Mouse (Mus musculus) brain, embryonic 14.5 days (tissue): Measurements from ENCODE around the gene Pidd1. TPM values are rescaled to one million over a fixed set of nuclear protein-coding genes. Genes with fewer than 3 reads are reported as not detected.

Source experiments
- DNase-seq: peaks from one replicate; pipeline ENCODE4 v3.0.0-alpha.2; 2011; ENCODE audit warnings: low read depth
- CTCF ChIP-seq: fragments of 200-500 bp; IDR thresholded peaks from 2 replicates; pipeline ENCODE4 v1.5.1; 2012; ENCODE audit warnings: inconsistent platforms, mild to moderate bottlenecking, moderate library complexity, borderline replicate concordance; ENCODE audit not compliant: insufficient read depth, insufficient read length; ENCODE audit errors: extremely low read depth
- POLR2A ChIP-seq: fragments of 200-500 bp; IDR thresholded peaks from 2 replicates; pipeline ENCODE4 v1.6.1; 2012; ENCODE audit warnings: mild to moderate bottlenecking, inconsistent platforms, borderline replicate concordance; ENCODE audit not compliant: poor library complexity, insufficient read depth, insufficient read length, severe bottlenecking; ENCODE audit errors: extremely low read depth
- polyA plus RNA-seq: library from polyadenylated mRNA; depleted of rRNA; stranded (reverse); fragments of >200 nt; gene quantifications from 2 replicates; pipeline ENCODE4 v1.2.3, GENCODE M21; 2012; rRNA removed

The Pidd1 gene
- polyA plus RNA-seq, result 16.0 and 23.9 TPM in 2 replicates

GRCm38 (mm10) chr7:141443828-141444237 lies at the start of gene Pidd1:
Gene Pidd1 (minus strand): TSS chr7:141444025.
- peak; percentile 86 for DNase-seq
- TF ChIP-seq CTCF, result no peak
- TF ChIP-seq POLR2A, result peak; percentile 44; the same call in 1 of the 2 replicates

GRCm38 (mm10) chr7:141492738-141493137 lies 48.9 kb upstream of the Pidd1 start:
- TF ChIP-seq CTCF, result no peak
- TF ChIP-seq POLR2A, result no peak
- DNase-seq, result no peak

GRCm38 (mm10) chr7:141491151-141491550 lies 47.3 kb upstream of the Pidd1 start:
- TF ChIP-seq CTCF (peak; percentile 19; the same call in 1 of the 2 replicates), POLR2A (no peak)
- no peak for DNase-seq

- TF ChIP-seq POLR2A, result no peak
- TF ChIP-seq CTCF, result no peak
- no peak for DNase-seq
Measured at GRCm38 (mm10) chr7:141487141-141487540, 43.3 kb upstream of the Pidd1 start.

- TF ChIP-seq CTCF (no peak), POLR2A (no peak)
- DNase-seq, result no peak
Measured at GRCm38 (mm10) chr7:141486239-141486638, 42.4 kb upstream of the Pidd1 start.

GRCm38 (mm10) chr7:141485606-141486005 lies 41.8 kb upstream of the Pidd1 start:
- DNase-seq, result peak; percentile 37
- no peak for TF ChIP-seq CTCF
- TF ChIP-seq POLR2A, result no peak

- TF ChIP-seq CTCF, result no peak
- TF ChIP-seq POLR2A, result no peak
- DNase-seq, result no peak
Measured at GRCm38 (mm10) chr7:141485186-141485585, 41.4 kb upstream of the Pidd1 start.

- no peak for DNase-seq
- TF ChIP-seq CTCF (no peak), POLR2A (no peak)
Measured at GRCm38 (mm10) chr7:141484186-141485120, 40.6 kb upstream of the Pidd1 start.

GRCm38 (mm10) chr7:141483114-141483653 lies 39.4 kb upstream of the Pidd1 start:
- DNase-seq, result no peak
- TF ChIP-seq POLR2A (no peak), CTCF (no peak)

- TF ChIP-seq POLR2A (no peak), CTCF (no peak)
- no peak for DNase-seq
Measured at GRCm38 (mm10) chr7:141482531-141483024, 38.8 kb upstream of the Pidd1 start.
